Mouse (Mus musculus) G1E (cell line): ENCODE measurements around the gene Gm10097. TPM values are rescaled to one million over a fixed set of nuclear protein-coding genes. Genes with fewer than 3 reads are reported as not detected.

ENCODE experiments used
- ATAC-seq: 2 replicates; pipeline ENCODE4 v1.8.0; 2016; ENCODE audit warnings: mild to moderate bottlenecking; ENCODE audit not compliant: insufficient number of reproducible peaks, poor library complexity, low FRiP score, severe bottlenecking; ENCODE audit errors: extremely low read depth
- DNase-seq: peaks from one replicate; pipeline ENCODE4 v3.0.0; 2012; ENCODE audit warnings: low spot score
- H3K27me3 ChIP-seq: 2 replicates; pipeline ENCODE4 v1.6.1; 2012; ENCODE audit warnings: mild to moderate bottlenecking, low read length, inconsistent platforms; ENCODE audit not compliant: insufficient read depth
- H3K36me3 ChIP-seq: replicated peaks from 2 replicates; pipeline ENCODE3; 2012; ENCODE audit warnings: mild to moderate bottlenecking, inconsistent platforms
- H3K4me1 ChIP-seq: 2 replicates; pipeline ENCODE4 v1.6.1; 2012; ENCODE audit warnings: low read depth, low read length, inconsistent platforms, mixed read lengths; ENCODE audit not compliant: insufficient read depth
- H3K4me3 ChIP-seq: 2 replicates; pipeline ENCODE4 v1.5.1; 2012; ENCODE audit warnings: low read depth, mild to moderate bottlenecking, inconsistent platforms, low read length, moderate library complexity, mixed read lengths
- H3K9me3 ChIP-seq: replicated peaks from 2 replicates; pipeline ENCODE4 v1.6.1; 2012; ENCODE audit warnings: inconsistent platforms
- CTCF ChIP-seq: IDR thresholded peaks from 2 replicates; pipeline ENCODE4 v1.5.1; 2012; ENCODE audit warnings: low read depth, low read length, inconsistent platforms, mixed read lengths
- GATA1 ChIP-seq: IDR thresholded peaks from 2 replicates; pipeline ENCODE4 v1.6.1; 2012; ENCODE audit warnings: borderline replicate concordance, low read length, inconsistent platforms, mixed read lengths
- GATA2 ChIP-seq: IDR thresholded peaks from 2 replicates; pipeline ENCODE4 v1.6.1; 2012; ENCODE audit warnings: low read depth, low read length, inconsistent platforms, borderline replicate concordance
- POLR2AphosphoS5 ChIP-seq: IDR thresholded peaks from 2 replicates; pipeline ENCODE4 v1.6.1; 2012; ENCODE audit warnings: low read depth, low read length, inconsistent platforms; ENCODE audit not compliant: insufficient replicate concordance
- TAL1 ChIP-seq: conservative IDR thresholded peaks from 2 replicates; pipeline ENCODE4 v1.6.1; 2012; ENCODE audit warnings: low read depth, low read length, inconsistent platforms, mixed read lengths
- polyA plus RNA-seq: library from polyadenylated mRNA; stranded (reverse); fragments of >175 nt; gene quantifications from 2 replicates; pipeline ENCODE4 v1.2.3, GENCODE M21; 2012
- total RNA-seq, 2 experiments: library from RNA; stranded (forward) in 1 of 2; stranded (reverse) in 1 of 2; fragments of 200-1000 nt in 1 of 2; fragments of >200 nt in 1 of 2; fragmentation: Nextera tagmentation in 1 of 2; gene quantifications; 2 replicates each; pipeline ENCODE4 v1.2.3; 2014 to 2017

Gene Gm10097
- total and polyA plus RNA-seq, 3 experiments, result 0.27 TPM; not detected in 2

DNA sequence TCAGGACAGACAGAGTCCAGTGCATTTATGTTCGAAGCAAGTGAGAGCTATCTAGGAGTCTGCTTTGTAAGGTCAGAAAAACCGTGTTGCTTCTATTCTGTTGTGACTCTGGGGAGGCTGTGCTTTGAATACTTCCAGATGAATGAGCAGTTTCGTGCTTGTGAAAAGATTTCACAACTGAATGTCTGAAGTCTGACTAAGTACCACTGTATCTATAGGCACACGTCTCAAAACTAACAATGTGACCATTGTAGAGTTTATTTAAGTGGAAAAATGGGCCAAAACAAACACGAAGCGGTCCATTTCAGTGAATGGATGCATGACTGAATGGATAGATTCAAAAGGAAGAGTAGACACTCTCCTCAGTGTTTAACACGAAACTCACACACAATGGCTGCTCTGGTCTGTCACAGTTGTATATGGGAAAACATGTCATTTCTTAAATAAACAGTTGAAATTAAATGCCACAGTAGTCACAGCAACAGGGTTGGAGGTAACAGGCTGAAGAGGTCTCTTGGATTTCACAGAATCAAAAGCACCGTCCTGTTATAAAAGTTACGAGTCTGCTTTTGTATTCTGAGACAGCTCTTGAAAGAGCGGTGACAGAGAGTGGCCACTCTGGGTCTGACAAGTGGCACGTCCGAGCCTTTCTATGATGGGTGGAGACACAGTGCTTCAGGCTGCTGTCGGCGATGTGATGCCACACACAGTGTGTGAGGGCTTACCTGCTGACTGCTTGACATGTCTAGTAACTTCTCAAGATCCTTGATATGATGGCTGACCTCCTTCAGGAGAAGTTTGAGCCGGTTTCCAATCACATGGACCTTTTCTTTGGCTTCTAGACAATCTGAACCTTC lies 36.6 kb upstream of the Gm10097 start:
- H3K36me3 ChIP-seq, result peaks cover 30% of the 10 kb centered on the region
- no peaks in the 10 kb centered on the region for H3K4me1 ChIP-seq
- no peak for DNase-seq
- no peak overlapping the region for H3K4me3 ChIP-seq
- no peak for ATAC-seq
- no peaks in the 10 kb centered on the region for H3K9me3 ChIP-seq
- no peaks in the 10 kb centered on the region for H3K27me3 ChIP-seq
- TF ChIP-seq CTCF (no peak), GATA2 (no peak), POLR2AphosphoS5 (no peak), GATA1 (no peak), TAL1 (no peak)

GRCm38 (mm10) chr10:5041254-5041653 lies 27.7 kb upstream of the Gm10097 start:
- Histone ChIP-seq H3K36me3 (peaks cover 44% of the 10 kb centered on the region), H3K4me1 (no peaks in the 10 kb centered on the region), H3K27me3 (no peaks in the 10 kb centered on the region), H3K9me3 (no peaks in the 10 kb centered on the region), H3K4me3 (no peak overlapping the region)
- no peak for TF ChIP-seq CTCF
- no peak for TF ChIP-seq POLR2AphosphoS5
- no peak for TF ChIP-seq TAL1
- TF ChIP-seq GATA2, result no peak
- TF ChIP-seq GATA1, result no peak
- ATAC-seq (no peak), DNase-seq (no peak)

DNA sequence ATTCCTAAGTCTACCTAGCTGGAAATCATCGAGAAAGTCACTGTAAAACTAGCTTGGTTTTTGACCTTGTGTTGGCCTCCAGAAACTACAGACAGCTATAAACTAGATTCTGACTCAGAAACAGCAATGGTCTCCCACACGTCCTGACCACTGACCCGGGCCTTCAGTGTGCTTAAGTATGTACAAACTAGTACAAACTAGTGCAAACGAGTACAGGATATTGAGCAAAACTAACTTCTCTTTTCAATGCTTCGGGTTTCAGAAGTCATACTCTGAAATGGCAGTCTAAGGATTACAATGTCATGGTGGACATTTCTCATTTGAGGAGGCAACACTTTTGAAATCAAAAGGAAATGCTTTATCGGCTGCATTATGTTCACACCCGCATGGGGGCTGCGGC lies 24.5 kb upstream of the Gm10097 start:
- ATAC-seq, result no peak
- Histone ChIP-seq H3K9me3 (no peaks in the 10 kb centered on the region), H3K36me3 (peaks cover 48% of the 10 kb centered on the region), H3K4me3 (no peak overlapping the region), H3K27me3 (no peaks in the 10 kb centered on the region), H3K4me1 (no peaks in the 10 kb centered on the region)
- TF ChIP-seq CTCF (no peak), POLR2AphosphoS5 (no peak), TAL1 (no peak), GATA2 (no peak), GATA1 (no peak)
- DNase-seq, result no peak

- Histone ChIP-seq H3K9me3 (no peaks in the 10 kb centered on the region), H3K36me3 (peaks cover 48% of the 10 kb centered on the region), H3K4me1 (no peaks in the 10 kb centered on the region), H3K27me3 (no peaks in the 10 kb centered on the region), H3K4me3 (no peak overlapping the region)
- no peak for ATAC-seq
- TF ChIP-seq GATA2 (no peak), TAL1 (no peak), CTCF (no peak)
- no peak for DNase-seq
These were observed 23.8 kb upstream of the Gm10097 start for GRCm38 (mm10) chr10:5045213-5045612.

DNA sequence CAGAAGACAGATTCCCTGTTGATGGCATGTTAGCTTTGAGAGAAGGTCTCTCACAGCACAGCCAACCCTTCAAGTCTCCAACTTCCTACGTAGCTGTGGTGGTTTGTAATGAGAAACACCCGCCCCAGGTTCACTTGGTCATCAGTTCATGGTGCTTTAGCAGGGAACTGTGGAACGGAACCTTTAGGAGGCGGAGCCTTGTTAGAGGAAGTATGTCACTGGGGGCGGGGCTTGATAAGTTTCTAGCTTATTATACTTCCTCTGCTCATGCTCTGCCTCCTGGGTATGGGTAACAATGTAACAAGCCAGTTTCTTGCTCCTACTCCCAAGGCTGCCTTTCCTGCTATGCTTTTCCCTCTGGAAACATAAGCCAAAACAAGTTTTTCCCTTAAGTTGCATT lies 23.3 kb upstream of the Gm10097 start:
- Histone ChIP-seq H3K4me1 (no peaks in the 10 kb centered on the region), H3K36me3 (peaks cover 45% of the 10 kb centered on the region), H3K9me3 (no peaks in the 10 kb centered on the region), H3K27me3 (no peaks in the 10 kb centered on the region), H3K4me3 (no peak overlapping the region)
- TF ChIP-seq TAL1, result no peak
- no peak for TF ChIP-seq GATA1
- TF ChIP-seq GATA2, result no peak
- TF ChIP-seq POLR2AphosphoS5, result no peak
- TF ChIP-seq CTCF, result no peak
- DNase-seq (no peak), ATAC-seq (no peak)

GRCm38 (mm10) chr10:5056243-5056735 lies 12.7 kb upstream of the Gm10097 start:
- no peak for DNase-seq
- TF ChIP-seq GATA1, result no peak
- no peak for TF ChIP-seq GATA2
- no peak for TF ChIP-seq CTCF
- TF ChIP-seq POLR2AphosphoS5, result no peak
- no peak for TF ChIP-seq TAL1
- Histone ChIP-seq H3K27me3 (no peaks in the 10 kb centered on the region), H3K9me3 (no peaks in the 10 kb centered on the region), H3K4me3 (no peak overlapping the region), H3K4me1 (no peaks in the 10 kb centered on the region), H3K36me3 (peaks cover 35% of the 10 kb centered on the region)
- no peak for ATAC-seq
